Mouse (Mus musculus): ENCODE results near the gene Nrip2. TPM values are rescaled to one million over a fixed set of nuclear protein-coding genes. Genes with fewer than 3 reads are reported as not detected.
"Not testable (repeated sequence)": the region's sequence is repeated elsewhere in the genome, so short reads cannot be mapped to it uniquely, and the experiment has no call there.

The Nrip2 gene
- 1 to 10 TPM; 1.5 to 2.2 TPM for polyA plus RNA-seq (2017; shearing (Covaris generic))

DNA sequence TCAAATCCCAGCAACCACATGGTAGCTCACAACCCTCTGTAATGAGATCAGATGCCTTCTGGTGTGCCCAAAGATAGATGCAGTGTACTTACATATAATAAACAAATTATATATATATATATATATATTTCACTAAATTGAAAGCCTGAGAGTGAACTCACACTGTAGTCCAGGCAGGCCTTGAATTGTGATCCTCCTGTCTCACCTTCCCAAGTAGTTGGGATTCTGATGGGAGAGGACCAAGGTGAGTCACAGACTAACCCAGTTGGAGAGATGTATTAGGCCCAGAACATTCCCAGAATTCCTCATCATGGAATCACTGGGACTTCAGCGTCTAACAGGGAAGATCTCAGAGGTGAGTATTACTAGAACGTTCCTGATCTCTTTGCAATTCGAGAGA is at the start of gene Nrip2:
Gene Nrip2, plus strand, starts transcription at position 301 of the 400 bp plus-strand sequence.
- ATAC-seq: no peak

DNA sequence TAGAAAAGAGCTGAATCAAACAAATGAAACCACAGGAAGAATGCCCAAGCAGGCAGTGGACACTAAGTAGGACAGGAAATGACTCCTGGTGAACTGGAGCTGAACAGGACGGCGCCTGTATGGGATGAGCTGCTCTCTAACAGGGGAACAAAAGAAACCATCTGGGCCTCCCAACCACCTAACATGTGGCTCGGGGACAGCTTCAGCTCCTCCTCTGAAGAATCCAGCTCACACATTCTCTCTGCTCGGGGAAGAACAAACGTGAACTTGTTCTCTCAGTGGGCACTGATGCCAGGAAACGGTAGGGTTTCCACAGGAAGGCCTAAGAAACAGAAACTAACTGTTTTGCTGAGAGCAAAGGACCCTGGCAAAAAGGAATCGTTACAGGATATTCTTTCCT is 49.4 kb upstream of the Nrip2 start:
- no peak for ATAC-seq

DNA sequence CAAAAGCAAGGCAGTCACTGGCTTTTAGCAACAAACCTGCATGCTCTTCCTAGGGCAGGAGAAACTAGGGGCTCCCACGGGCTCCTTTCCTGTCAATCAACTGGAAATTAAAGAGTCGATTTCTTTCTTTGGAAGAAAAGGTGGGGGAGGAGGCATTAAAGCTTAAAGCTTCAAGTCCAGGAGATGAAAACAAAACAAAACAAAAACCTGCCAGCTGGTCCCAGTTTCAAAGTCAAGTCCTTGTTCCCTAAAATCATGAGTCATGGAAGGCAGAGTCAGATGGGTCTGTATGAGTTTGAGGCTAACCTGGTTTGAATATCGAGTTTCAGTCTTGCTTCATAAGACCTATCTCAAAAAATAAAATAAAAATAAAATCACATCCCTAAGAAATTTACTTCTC is 45.0 kb upstream of the Nrip2 start:
- no peak for ATAC-seq

DNA sequence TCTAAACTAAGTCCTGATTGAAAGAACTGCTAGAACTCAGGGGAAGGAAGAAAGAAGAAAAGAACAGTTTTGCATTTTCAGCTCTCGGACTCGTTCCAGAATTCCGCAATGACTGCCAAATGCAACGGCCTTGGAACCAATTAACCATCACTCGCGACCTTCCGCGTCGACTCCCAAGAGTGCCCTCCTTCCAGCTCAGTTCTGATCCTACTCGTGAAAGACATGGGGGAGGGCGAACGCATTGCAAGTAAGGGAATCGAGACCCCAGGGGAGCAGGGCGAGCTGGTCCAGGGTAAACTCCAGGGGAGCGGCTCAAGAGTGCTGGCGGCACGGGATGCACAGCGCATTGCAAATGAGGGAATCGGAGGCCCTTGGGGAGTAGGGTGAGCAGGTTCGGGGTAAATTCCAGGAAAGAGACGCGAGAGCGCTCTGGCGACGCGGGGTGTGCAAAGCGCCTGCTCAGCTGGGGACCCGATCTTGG is 43.9 kb upstream of the Nrip2 start:
- peak; percentile 15 for ATAC-seq

DNA sequence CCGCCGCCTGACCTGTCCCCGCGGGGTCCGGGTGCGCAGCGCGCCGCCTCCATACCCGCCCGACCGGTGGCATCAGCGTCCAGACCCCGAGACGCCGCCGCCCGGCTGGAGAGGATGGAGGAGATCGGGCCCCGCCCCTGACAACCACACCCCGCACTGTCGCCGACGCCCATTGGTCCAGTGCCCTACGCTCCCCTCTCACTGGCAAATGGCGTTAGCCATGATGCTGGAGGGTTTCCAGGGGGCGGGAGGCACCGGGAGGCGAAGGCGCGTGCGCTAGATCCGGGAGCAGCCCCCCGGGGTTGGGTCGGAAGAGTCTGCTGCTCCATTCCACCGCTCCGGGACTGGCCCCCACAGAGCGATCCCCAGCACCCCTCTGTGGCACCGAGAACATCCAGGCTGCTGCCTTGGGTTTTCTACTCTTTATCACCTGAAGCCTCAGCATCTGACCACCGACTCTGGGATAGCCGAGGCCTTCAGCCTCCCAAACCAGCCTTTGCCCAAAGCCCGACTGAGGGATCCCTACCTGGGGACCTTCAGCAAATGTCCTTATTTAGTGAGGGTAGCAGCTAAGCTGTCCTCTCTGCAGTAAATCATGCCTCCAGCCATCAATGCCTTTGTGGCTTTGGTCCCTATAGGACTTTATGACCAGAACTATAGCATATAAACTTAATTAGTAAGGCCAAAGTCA is 43.2 kb upstream of the Nrip2 start, which contains the start of gene Tulp3:
Gene Tulp3, minus strand, starts transcription at position 126 of the 691 bp plus-strand sequence.
- ATAC-seq: peak; percentile 97

DNA sequence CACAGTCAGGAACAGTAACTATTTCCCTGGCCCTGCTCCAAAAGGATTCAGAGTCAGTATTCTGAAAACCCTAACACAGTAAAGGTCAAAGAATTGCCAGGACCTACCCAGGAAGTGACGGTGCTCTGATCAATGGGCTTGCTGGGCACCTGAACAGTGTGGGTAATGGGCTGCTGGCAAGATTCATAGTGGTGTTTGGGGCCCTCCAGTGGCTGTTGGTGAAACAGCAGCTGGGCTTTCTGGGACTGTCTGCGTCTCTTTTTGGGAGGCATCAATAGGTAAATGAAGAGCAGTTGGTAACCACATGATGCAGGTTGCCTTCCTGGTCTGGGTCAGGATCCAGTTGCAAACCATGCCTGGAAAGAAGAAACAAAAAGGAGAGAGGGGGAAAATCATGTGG is 40.1 kb upstream of the Nrip2 start:
- peak; percentile 32 for ATAC-seq

DNA sequence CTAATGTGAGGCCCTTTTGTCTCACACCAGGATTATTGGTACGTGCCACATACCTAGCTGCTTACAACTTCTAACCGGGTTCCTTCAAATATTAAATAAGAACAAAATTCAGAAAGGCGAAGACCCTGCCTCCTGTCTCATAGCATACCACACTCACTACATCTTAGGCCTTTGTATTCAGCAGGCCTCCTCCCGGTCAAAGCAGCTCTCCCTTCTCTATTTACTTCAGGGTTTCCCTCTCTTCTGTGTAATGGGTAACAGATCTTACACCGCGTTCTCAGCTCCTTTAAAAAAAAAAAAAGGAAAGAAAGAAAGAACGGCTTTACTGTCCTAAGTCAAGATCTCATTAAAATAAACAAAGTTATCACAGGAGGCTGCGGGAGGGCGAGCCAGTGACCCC is 37.2 kb upstream of the Nrip2 start:
- ATAC-seq: peak; percentile 5

DNA sequence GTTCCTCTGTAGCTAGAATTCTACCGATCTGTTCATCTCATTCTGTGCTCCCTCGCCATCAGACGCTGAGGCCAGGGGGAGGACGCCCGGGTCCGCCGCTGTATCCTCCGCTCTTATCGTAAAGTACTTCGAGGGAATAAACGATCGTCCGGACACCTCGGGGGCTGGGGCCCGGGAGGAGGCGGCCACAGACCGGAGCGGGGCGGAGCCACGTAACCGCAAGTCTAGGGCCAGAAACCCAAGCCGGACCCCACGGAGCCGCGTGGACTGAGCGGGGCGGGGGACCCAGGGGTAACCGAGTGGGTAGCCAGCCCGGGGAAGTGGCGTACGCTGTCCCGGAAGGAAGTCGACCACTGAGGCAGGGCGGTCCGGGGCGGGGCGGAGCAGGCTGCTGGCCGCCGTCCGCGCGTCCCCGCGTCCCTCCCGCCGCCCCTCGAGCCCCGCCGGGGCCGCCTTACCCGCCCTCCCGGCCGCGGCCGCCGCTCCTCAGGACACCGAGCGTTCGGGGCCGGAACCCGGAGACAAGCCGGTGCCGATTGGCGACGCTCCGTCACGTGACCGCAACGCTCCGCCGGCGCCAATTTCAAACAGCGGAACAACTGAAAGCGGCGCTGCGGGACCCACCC is 36.6 kb upstream of the Nrip2 start, which contains the start of the genes Rhno1 and Foxm1:
Gene Rhno1, minus strand, starts transcription at position 531 of the 626 bp plus-strand sequence.
Gene Foxm1, plus strand, starts transcription at position 587 of the 626 bp plus-strand sequence.
- peak; percentile 81 for ATAC-seq

DNA sequence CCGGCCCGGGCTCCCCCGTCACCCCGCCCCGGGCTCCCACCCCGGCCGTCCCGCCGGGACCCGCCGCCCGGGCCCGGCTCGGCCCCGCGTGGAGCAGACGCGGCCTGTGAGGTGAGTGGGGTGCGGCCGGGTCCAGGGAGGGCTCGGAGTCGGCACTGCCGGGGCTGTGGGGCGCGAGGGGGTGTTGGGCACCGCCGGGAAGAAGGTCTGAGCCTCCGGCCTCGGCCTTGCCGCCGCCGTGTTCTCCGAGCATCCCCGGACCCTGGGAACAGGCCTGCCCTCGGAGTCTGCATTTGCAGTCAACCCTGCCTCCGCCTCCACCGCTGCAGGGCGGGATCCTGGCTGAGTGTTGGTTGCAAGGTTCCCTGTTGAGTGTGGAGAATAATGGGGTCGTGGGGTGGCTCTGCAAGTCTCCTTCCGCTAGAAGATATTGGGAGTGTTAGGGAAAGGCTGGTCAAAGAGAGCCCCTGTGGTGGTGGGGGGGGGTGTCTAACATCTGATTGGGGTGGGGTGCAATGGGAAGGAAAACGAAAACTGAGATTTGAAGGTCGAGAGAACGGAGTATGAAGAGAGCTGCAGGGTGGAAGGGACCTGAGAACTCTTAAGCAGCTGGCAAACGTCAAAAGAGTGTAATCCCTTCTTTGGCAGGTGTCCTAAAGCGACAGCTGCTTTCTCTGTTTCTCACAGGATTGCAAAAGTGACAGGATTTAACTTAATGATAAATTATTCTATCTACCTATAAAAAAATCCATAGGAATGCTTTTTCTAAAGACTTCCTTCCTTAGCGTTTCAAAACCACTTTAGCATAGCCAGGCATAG is 35.9 kb upstream of the Nrip2 start:
- ATAC-seq: no peak

DNA sequence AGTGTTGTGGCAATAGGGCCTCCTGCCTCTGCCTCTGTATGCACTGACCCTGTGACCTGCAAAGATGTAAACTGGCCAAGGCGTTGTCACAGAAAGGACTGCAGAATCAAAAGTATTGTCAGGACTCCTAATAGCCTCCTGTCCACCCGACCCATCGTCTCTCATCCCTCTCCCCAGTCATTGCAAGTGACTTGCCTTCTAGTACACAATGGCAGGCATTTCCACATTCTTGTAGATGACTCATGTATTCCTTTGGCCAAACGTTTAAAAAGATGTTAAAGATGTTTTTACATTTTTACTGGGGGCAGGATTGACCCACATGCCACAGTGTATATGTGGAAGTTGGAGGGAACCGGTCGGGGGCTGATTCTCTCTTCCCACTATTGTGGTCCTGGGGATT is 34.4 kb upstream of the Nrip2 start:
- ATAC-seq: no peak

DNA sequence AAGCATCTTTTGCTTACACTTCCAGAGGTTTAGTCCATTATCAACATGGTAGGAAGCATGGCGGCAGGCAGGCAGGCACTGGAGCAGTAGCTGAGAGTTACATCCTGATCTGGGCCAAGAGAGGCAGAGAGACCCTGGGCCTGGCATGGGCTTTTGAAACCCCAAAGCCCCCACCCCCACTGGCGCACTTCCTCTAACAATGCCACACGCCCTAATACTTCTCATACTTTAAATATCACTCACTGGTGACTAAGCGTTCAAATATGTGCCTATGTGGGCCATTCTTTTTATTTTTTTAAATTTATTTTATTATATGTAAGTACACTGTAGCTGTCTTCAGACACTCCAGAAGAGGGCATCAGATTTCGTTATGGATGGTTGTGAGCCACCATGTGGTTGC is 32.6 kb upstream of the Nrip2 start:
- ATAC-seq: no peak

DNA sequence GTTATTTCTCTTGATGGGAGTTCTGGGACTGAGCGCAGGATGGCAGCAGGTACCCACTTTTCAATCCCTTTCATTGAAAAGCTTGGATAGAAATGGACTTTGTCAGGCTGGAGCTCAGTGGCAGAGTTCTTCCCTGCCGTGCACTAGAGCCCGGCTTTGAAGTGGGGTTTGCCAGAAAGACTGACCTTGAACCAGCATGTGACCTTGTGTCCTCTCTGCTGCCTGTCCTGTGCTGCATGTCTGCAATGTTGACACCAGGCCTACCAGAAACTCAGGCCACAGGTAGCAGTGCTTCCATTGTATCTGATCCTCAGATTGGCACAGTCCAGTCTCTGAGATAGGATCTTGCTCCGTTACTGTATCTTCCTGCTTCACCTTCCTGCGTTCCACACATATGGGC is 29.1 kb upstream of the Nrip2 start:
- no peak for ATAC-seq

DNA sequence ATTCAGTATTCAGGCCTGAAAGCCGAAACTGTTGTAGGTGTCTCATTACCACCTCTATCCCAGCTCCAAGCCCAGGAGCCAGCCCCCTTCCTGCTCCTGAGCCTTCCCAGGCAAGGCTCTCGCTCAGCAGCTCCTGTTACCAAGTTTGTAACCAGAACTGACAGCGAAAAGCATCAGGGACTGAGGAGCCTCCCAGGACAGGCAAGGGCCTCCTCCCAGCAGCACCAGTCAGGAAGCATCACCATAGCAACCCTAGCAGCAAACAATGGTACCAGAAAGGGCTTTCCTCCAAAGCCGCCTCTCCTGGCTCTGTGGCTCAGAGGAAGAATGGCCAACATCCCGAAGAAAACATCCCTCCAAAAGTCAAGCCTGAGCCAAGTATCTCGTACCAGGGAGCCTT is 23.9 kb upstream of the Nrip2 start, which contains the start of the genes Tex52 and Gm44596:
Gene Tex52, plus strand, starts transcription at position 265 of the 400 bp plus-strand sequence.
Gene Gm44596, plus strand, starts transcription at position 312 of the 400 bp plus-strand sequence.
- ATAC-seq: no peak

DNA sequence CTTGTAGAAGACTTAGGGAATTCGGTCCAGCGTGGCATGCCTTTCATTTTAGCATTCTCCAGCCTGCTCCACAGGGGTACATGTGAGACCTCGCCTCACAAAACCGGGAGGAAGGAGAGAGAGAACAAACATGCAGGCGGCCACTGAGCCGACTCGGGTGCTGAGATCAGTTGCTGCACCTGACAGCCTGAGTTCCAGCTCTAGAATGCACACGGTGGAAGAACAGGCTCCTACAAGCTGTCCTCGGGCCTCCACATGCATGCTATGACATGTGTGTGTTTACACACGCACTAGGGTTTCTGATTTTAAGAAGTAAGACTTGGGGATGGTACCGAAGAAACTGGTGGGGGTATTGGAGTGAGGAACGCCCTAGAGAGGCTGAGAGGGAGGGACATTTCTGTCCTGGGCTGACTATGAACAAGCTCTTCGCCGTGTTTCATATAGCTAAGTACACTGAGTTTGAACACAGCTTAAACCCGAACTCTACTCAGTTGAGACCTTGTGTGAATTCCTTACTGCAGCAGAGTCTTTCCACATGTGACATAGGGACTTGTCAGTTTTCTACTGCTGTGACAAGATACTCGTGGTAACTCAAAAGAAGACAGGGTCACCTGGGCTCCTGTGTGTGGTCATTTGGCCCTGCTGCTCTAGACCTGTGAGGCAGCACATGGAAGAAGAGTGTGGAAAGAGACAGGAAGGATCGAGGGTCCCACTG is 22.6 kb upstream of the Nrip2 start:
- ATAC-seq: no peak

DNA sequence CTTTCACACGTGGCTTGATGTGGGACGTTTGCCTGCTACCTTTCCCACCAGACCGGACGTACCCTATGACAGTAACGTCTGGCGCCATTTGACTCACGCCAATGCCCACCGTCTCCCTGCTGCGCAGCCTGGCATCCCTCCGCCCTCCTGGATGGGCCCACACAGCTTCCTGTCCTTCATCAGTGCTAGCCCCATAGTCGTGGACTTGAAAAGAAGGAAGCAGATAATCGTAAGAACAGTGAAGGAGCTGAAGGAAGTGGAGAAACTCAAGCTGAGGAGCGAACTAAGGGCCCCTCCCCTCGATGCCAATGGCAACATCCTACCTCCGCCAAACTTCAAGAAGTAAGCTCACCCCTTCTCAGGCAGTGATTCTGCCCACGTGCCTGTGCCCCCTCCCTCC is 19.5 kb upstream of the Nrip2 start:
- ATAC-seq: no peak

DNA sequence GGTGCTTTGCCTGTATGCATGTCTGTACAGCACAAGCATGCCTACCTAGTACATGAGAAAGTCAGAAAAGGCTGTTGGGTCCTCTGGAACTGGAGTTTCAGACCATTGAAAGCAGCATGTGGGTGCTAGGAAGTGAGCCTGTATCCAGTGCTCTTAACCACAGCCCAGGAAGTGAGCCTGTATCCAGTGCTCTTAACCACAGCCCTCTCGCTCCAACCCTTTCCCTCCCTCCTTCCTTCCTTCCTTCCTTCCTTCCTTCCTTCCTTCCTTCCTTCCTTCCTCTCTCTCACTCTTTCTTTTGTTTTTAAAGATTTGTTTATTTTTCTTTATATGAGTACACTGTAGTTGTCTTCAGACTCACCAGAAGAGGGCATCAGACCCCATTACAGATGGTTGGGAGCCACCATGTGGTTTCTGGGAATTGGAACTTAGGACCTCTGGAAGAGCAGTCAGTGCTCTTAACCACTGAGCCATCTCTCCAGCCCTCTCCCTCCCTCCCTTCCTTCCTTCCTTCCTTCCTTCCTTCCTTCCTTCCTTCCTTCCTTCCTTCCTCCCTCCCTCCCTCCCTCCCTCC is 18.4 kb upstream of the Nrip2 start:
- not testable (repeated sequence) for ATAC-seq

DNA sequence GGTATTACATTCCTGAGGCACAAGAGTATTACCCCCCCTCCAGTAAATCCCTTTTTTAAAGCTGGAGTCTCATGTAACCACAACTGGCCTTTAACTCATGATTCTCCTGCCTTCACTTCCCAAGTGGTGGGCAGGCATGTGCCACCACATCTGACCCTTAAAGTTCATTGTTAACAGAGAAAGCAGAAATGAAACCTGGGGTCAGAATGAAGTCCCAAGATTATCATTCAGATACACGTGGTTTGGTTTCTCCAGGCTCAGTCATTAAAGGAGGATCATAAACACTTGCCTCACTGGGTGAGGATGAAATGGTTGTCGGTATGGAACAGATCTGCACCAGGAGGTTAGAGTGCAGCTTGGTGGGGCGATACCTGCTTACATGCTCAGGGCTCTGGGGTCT is 17.8 kb upstream of the Nrip2 start:
- no peak for ATAC-seq

DNA sequence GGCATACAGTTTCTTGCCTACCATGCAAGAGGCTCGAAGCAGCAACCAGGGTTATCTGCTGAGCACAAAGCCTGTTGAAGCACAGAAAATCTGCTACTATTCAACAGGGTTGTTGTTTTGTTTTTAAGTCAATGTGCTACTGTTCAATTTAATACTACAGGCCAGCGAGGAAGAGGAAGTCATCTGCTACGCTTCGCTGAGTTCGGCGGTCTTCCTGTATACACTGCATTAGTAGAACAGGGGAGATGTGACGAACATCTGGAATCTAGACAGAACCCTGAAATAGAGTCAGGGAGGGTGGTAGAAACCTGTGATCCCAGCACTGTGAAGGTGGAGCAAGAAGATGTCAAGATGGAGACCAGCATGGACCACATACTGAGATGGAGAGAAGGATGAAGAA is 15.3 kb upstream of the Nrip2 start:
- ATAC-seq: no peak

DNA sequence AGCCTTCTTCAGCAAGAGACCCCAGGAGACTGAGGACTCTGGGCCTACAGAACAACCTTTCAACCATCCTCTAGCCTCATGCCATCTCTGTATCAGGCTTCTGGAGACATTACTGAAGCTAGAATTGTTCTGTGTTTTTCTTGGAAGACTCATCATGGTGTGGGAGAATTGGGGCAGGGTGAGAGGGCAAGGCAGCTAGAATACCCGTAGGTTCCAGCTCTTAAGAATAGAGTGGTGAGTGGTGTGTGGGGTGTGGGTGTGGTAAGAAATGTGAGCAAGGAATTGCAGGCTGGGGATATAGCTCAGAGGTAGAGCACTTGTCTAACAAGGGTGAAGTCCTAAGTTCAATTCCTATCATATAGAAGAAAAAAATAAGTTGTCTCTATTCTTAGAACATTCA is 14.1 kb upstream of the Nrip2 start:
- ATAC-seq: no peak

DNA sequence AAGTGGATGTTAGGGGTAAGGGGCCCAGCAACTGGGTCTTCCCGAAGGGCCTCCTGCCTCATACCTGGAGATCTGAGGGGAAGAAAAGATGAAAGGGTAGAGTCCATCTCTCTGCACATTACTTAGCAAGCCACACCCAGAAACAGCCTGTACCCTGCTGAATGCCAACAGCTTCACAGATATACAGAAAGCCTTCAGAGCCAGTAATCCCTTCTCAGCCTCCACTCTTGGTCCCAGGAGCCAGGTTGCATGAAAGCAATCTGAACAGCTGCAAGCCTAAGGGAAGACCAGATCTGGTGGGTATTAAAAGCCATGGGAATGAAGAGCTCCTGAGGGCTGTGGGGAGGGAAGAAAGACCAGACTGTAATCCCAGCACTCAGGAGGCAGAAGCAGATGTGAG is 9.9 kb upstream of the Nrip2 start:
- ATAC-seq: no peak

DNA sequence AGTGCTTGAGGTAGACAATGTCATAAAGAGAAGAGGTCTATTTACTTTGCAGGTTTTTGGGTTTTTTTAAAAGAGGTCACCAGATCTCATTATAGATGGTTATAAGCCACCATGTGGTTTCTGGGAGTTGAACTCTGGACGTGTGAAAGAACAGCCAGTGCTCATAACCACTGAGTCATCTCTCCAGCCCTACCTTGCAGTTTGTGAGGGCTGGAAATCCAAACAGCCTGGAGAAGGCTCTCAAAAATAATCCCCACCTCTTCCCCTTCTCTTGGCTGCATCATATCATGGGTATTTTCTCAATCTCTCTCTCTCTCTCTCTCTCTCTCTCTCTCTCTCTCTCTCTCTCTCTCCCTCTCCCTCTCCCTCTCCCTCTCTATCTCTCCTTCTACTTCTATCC is 8.4 kb upstream of the Nrip2 start:
- ATAC-seq: no peak
